Mouse (Mus musculus): Measurements from ENCODE around the gene Polr1d. TPM values are rescaled to one million over a fixed set of nuclear protein-coding genes. Genes with fewer than 3 reads are reported as not detected.
A peak's percentile ranks its signal among the peaks of the same experiment; 100 is the strongest.

Polr1d gene
- polyA plus RNA-seq, 2 experiments: 104 to 148 TPM

DNA sequence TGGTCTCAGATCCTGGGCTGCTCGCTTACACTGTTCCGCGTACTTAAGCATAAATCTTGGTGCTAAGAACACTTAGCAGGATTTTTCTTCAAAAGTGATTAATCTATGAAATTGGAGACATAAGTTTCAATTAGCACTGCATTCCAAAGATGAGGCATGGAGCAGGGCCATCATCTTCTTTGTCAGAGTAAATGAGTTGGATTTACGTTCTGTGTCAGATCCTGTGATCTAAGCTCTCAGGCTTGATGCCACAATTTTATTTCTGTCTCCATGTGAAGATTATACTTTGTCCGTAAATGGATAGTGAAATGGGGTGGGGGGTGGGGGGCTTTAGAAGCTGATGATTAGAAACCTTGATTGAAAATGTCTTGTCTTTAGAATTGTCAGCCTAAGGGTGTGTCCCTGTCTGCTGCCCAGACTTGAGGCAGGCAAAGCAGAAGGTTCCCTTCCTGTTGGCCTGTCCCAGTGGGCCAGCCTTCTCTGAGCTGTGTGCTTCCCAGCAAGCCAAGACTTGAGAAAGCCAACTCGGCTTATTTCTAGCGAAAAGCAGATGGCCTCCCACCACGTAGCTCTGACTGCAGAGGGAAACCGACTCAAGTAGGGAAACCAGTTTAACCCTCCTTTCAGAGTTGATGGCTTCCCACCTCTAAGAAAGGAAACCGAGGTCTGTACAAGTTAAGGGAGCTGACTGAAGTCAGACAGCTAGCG, 13.6 kb downstream of the Polr1d start:
- Histone ChIP-seq H3K4me1 (ENCODE audit: control insufficient read depth, insufficient read depth, low read length) (peaks cover 9% of the 10 kb centered on the region; the same call in 1 of the 2 replicates), H3K9me3 (ENCODE audit: control insufficient read depth, low read length) (no peaks in the 10 kb centered on the region), H3K4me3 (replicated peaks; ENCODE audit: low read length) (no peak overlapping the region), H3K36me3 (ENCODE audit: control insufficient read depth, insufficient read depth, low read length) (peaks cover 23% of the 10 kb centered on the region), H3K27me3 (ENCODE audit: control insufficient read depth, insufficient read depth, low read length) (no peaks in the 10 kb centered on the region), H3K9ac (ENCODE audit: low read depth, low read length, severe bottlenecking) (no peak overlapping the region), H3K27ac (replicated peaks; ENCODE audit: low read depth, low read length) (no peak overlapping the region), H3K4me2 (replicated peaks; ENCODE audit: low read depth, low read length, severe bottlenecking) (no peak overlapping the region)
- 55% methylated on average over 11 of the region's 11 CpGs for WGBS
- no peak for TF ChIP-seq POLR2A (IDR thresholded peaks at IDR 0.05; ENCODE audit: borderline replicate concordance, extremely low read depth, insufficient read depth, insufficient read length)
- ATAC-seq (ENCODE audit: low FRiP score, low read depth): no peak
- DNase-seq (ENCODE audit: low spot score): peak; percentile 56

DNA sequence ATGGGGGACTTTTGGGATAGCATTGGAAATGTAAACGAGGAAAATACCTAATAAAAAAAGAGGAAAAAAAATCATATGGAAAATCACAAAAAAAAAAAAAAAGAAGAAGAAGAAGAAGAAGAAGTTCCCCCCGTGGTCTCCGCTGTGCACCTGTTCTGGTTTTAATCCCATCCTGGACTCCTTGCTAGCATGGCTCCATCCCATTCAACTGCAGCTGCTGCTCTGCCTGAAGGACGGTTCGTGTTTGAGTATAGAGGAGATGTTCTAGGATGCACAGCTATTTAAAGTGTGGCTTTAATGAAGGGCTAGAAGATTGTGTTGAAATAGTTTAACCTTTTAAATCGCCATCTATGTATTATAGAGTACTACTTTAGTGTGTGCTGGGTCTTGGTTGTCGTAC, 15.6 kb downstream of the Polr1d start:
- Histone ChIP-seq H3K36me3 (ENCODE audit: control insufficient read depth, insufficient read depth, low read length) (peaks cover 20% of the 10 kb centered on the region), H3K9ac (ENCODE audit: low read depth, low read length, severe bottlenecking) (no peak overlapping the region), H3K4me2 (replicated peaks; ENCODE audit: low read depth, low read length, severe bottlenecking) (no peak overlapping the region), H3K4me1 (ENCODE audit: control insufficient read depth, insufficient read depth, low read length) (peaks cover 6% of the 10 kb centered on the region; the same call in 1 of the 2 replicates), H3K4me3 (replicated peaks; ENCODE audit: low read length) (no peak overlapping the region), H3K27me3 (ENCODE audit: control insufficient read depth, insufficient read depth, low read length) (no peaks in the 10 kb centered on the region), H3K27ac (replicated peaks; ENCODE audit: low read depth, low read length) (no peak overlapping the region), H3K9me3 (ENCODE audit: control insufficient read depth, low read length) (no peaks in the 10 kb centered on the region)
- DNase-seq (ENCODE audit: low spot score): no peak
- no peak for TF ChIP-seq POLR2A (IDR thresholded peaks at IDR 0.05; ENCODE audit: borderline replicate concordance, extremely low read depth, insufficient read depth, insufficient read length)
- WGBS: 87% methylated on average over 7 of the region's 7 CpGs
- no peak for ATAC-seq (ENCODE audit: low FRiP score, low read depth)

DNA sequence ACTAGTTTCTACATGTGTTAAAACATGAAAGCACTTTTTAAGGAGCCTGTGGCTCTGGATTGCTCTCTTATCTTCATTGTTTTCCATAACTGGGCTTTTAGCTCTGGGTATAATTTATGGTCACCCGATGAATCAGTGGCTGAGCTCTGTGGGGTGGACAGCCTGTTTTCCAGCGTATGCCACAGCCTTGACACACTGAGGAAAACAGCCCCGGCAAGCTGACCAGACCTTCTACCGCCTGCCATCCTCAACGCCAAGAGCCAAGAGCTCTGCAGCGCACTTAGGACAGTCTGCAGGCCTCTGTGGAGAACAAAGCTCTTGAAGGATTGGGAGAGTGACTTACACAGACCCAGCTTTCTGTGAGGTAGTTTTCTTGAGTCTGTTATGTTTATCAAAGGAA, 17.4 kb downstream of the Polr1d start:
- 84% methylated on average over 6 of the region's 6 CpGs for WGBS
- Histone ChIP-seq H3K9ac (ENCODE audit: low read depth, low read length, severe bottlenecking) (no peak overlapping the region), H3K36me3 (ENCODE audit: control insufficient read depth, insufficient read depth, low read length) (peaks cover 11% of the 10 kb centered on the region), H3K27me3 (ENCODE audit: control insufficient read depth, insufficient read depth, low read length) (no peaks in the 10 kb centered on the region), H3K4me3 (replicated peaks; ENCODE audit: low read length) (no peak overlapping the region), H3K9me3 (ENCODE audit: control insufficient read depth, low read length) (no peaks in the 10 kb centered on the region), H3K4me1 (ENCODE audit: control insufficient read depth, insufficient read depth, low read length) (peaks cover 2% of the 10 kb centered on the region; the same call in 1 of the 2 replicates), H3K27ac (replicated peaks; ENCODE audit: low read depth, low read length) (no peak overlapping the region), H3K4me2 (replicated peaks; ENCODE audit: low read depth, low read length, severe bottlenecking) (no peak overlapping the region)
- DNase-seq (ENCODE audit: low spot score) (no peak), ATAC-seq (ENCODE audit: low FRiP score, low read depth) (no peak)
- TF ChIP-seq POLR2A (IDR thresholded peaks at IDR 0.05; ENCODE audit: borderline replicate concordance, extremely low read depth, insufficient read depth, insufficient read length): no peak

DNA sequence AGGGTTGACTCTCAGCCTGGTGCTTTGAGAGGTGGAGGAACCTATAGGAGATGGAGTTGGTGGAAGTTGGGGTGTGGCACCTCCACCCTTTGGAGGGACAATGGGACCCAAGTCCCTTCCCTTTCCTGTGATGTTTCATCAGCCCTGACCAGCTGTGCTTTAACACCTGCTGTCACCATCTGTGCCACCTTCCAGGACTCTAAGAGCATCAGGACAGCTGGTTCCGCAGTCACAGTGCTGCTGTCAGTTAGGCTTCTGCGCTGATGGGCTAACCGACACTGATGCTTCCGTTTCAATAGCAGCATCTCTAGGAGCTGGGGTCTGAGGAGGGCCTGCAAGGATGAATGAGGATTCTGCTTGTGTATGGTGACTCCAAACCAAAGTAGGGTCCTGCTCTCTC, 19.7 kb downstream of the Polr1d start:
- Histone ChIP-seq H3K36me3 (ENCODE audit: control insufficient read depth, insufficient read depth, low read length) (peaks cover 20% of the 10 kb centered on the region), H3K4me2 (replicated peaks; ENCODE audit: low read depth, low read length, severe bottlenecking) (no peak overlapping the region), H3K9me3 (ENCODE audit: control insufficient read depth, low read length) (no peaks in the 10 kb centered on the region), H3K27me3 (ENCODE audit: control insufficient read depth, insufficient read depth, low read length) (no peaks in the 10 kb centered on the region), H3K9ac (ENCODE audit: low read depth, low read length, severe bottlenecking) (no peak overlapping the region), H3K4me1 (ENCODE audit: control insufficient read depth, insufficient read depth, low read length) (peaks cover 2% of the 10 kb centered on the region; the same call in 1 of the 2 replicates), H3K4me3 (replicated peaks; ENCODE audit: low read length) (no peak overlapping the region), H3K27ac (replicated peaks; ENCODE audit: low read depth, low read length) (no peak overlapping the region)
- WGBS: 95% methylated on average over 4 of the region's 4 CpGs
- ATAC-seq (ENCODE audit: low FRiP score, low read depth): no peak
- TF ChIP-seq POLR2A (IDR thresholded peaks at IDR 0.05; ENCODE audit: borderline replicate concordance, extremely low read depth, insufficient read depth, insufficient read length): no peak
- no peak for DNase-seq (ENCODE audit: low spot score)

DNA sequence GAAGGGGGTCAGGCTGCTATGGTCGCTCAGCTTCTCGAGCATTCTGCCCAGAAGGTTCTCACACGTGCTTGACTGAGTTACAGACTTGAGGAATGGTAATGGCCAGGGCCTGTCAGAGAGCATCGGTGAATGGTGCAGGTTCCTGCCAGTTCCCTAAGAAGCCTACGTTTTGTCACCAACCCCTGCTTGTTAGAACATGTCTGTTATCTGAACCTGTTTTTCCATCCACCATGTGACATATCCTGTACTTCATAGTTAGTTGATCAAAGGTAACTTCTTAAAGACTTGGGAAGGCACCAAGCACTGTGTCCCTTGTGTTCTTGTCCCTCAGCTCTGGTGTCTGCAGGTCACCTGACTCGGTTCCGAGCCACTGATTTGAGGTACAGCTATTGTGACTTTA, 21.8 kb downstream of the Polr1d start:
- no peak overlapping the region for H3K9ac ChIP-seq (ENCODE audit: low read depth, low read length, severe bottlenecking)
- H3K4me3 ChIP-seq (replicated peaks; ENCODE audit: low read length): no peak overlapping the region
- H3K27me3 ChIP-seq (ENCODE audit: control insufficient read depth, insufficient read depth, low read length): no peaks in the 10 kb centered on the region
- peak; percentile 17 for DNase-seq (ENCODE audit: low spot score)
- no peak overlapping the region for H3K27ac ChIP-seq (replicated peaks; ENCODE audit: low read depth, low read length)
- H3K4me1 ChIP-seq (ENCODE audit: control insufficient read depth, insufficient read depth, low read length): peaks cover 2% of the 10 kb centered on the region; the same call in 1 of the 2 replicates
- 83% methylated on average over 7 of the region's 7 CpGs for WGBS
- H3K4me2 ChIP-seq (replicated peaks; ENCODE audit: low read depth, low read length, severe bottlenecking): no peak overlapping the region
- H3K36me3 ChIP-seq (ENCODE audit: control insufficient read depth, insufficient read depth, low read length): peaks cover 35% of the 10 kb centered on the region
- H3K9me3 ChIP-seq (ENCODE audit: control insufficient read depth, low read length): no peaks in the 10 kb centered on the region
- TF ChIP-seq POLR2A (IDR thresholded peaks at IDR 0.05; ENCODE audit: borderline replicate concordance, extremely low read depth, insufficient read depth, insufficient read length): no peak
- no peak for ATAC-seq (ENCODE audit: low FRiP score, low read depth)

Measured in limb, embryonic 14.5 days (tissue).